Mouse (Mus musculus) induced T-regulatory cell, adult 2 months (primary cell): ENCODE measurements around the gene Gm20825.
"Not testable (repeated sequence)": the region's sequence is repeated elsewhere in the genome, so short reads cannot be mapped to it uniquely, and the experiment has no call there.

Experiments used
- DNase-seq: peaks from one replicate; pipeline ENCODE4 v3.0.0-alpha.2; 2012; ENCODE audit warnings: low read depth

The Gm20825 gene

GRCm38 (mm10) chrY:8071407-8071806 is at the start of gene Gm20825:
Gene Gm20825, minus strand, starts transcription at chrY:8071507.
- not testable (repeated sequence) for DNase-seq
